Mouse (Mus musculus): ENCODE measurements around the gene Trim30d.
"Not testable (repeated sequence)": the region's sequence is repeated elsewhere in the genome, so short reads cannot be mapped to it uniquely, and the experiment has no call there.

Gene Trim30d

DNA sequence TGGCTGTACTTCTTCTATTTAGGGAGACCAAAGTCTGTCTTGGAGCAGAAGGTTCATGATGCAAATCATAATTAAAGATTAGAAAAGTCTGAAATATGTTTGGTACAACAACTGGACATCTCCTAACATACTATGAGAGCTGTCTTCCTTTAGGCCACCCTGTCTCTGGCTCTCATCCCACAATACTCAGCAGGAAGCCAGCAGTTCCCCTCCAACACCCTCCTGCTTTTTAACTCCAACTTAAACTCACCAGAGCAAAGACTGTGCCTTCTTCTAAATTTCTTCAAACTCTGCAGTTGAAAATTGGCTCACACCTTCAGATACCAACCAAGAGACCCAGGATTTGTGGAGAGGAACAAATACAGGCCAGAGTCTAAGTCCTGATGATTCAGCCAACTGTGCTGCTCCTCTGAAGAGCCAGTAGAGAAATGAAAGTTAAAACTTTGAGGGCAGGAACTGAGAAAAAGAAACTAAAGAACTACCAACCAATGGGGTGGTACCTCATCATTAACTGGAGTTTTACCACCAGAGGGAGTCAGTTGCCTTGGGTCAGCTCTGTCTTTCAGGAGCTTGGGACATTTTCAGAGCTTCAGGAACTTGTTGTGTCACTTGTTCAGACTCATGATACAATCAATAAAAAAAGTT, at the start of gene Trim30d:
TSS of gene Trim30d (minus strand) at position 429 of the 645 bp plus-strand sequence.
- DNase-seq (ENCODE audit: low spot score): not testable (repeated sequence)

- no peak for DNase-seq (ENCODE audit: low spot score)
These were observed 45.1 kb upstream of the Trim30d start for GRCm38 (mm10) chr7:104552700-104553099.

DNA sequence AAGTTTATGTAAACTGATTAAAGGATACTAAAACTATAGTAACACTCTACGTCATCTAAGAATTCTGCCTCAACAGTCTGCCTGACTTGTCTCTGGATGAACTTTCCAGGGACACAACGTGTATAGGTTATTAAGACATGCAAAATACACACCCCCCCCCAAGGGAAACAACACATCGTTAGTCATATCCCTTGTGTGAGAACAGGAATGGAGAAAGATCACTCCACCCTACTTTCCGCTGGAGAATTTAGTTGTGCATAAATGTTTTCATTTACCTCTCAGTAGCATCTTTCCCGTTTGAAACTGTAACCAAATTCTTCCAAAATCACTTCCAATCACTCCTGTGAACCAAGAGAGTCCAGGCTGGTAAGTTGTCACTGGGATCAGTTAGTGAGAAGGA, 42.2 kb upstream of the Trim30d start, which contains the start of gene Olfr651:
TSS of gene Olfr651 (plus strand) at position 301 of the 400 bp plus-strand sequence.
- DNase-seq (ENCODE audit: low spot score): no peak

DNA sequence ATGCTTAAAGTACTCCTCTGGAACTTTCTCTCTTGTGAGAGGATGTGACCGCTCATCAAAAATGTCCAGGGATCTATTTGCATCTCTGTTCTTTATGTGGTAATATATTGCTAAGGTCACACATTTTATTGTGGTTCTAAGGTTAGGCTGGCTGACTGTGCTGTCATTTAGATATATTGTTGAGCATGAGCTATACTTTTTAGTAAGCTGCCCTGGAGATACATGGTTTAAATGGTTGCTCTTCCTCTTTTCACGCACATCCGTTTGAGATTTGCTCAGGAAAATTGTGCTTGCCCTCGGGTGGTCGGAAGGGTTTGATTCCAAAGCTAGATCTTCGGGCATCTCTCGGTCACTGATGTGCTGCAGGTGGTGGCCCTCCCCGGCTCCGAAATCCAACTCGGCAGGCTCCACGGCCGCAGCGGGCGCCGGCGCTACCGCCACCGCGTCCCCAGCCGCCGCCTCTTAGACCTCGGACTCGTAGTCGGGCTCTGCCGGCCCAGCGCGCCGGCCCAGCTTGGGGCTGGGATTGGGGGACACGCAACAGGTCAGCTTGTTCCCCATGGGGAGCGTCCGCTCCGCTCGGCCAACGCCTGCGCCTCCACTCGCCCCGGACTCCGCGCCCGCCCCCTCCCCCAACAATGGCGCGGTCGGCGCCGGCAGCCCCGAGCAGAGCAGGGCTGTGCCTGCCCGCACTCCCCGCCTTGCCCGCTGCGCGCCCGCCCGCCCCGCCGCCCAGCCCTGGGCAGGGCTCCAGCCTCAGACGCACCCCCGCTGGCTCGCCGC, 5.9 kb downstream of the Trim30d start:
- DNase-seq (ENCODE audit: low spot score): peak; percentile 5

GRCm38 (mm10) chr7:104501186-104501585, 6.5 kb downstream of the Trim30d start:
- DNase-seq (ENCODE audit: low spot score): not testable (repeated sequence)

DNA sequence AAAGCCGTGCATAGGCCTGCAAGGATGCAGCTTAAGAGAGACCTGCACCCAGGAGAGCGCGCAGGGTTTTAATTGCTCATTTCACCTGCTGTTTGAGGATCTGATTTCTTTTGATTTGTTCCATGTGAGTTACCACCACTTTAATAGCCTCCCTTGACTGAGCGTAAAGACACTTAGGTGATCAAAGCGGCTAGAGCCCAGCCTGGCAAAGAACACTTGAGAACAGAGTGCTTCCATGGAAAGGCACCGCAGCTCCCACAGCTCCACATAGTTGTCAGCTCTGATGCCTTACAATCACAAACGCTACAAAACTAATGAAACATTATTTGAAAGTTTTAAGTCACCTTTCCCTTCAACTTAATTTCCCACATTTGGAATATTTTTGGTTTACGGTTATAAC, 8.2 kb downstream of the Trim30d start:
- DNase-seq (ENCODE audit: low spot score): not testable (repeated sequence)

- no peak for DNase-seq (ENCODE audit: low spot score)
These were observed 42.4 kb downstream of the Trim30d start, which contains the start of gene Trim30a for GRCm38 (mm10) chr7:104465065-104465744. TSS of gene Trim30a (minus strand) at chr7:104465193.

DNA sequence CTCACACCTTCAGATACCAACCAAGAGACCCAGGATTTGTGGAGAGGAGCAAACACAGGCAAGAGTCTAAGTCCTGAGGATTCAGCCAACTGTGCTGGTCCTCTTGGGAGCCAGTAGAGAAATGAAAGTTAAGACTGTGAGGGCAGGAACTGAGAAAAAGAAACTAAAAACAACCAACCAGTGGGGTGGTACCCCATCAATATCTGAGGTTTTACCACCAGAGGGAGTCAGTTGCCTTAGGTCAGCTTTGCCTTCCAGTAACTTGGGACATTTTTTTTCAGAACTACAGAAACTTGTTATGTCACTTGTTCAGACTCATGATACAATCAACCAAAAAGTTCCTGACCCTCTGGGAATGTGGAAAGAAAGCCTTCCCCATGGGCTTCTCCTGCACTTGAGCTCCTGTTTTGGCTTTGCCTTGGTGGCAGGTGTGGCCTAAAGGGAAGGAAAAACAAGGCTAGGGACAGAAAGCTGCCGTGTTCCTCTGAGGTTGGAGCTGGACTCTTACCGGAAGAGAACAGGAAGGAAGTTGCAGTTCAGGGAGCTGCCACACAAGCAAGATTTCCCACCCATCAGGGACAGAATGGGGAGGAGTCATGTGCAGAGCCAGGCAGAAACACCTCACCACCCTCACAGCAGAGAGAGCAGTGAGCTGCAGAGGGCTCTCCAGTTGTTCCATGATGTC, 61.5 kb downstream of the Trim30d start:
- DNase-seq (ENCODE audit: low spot score): no peak

All from testis, postnatal 14 days (tissue).